Mouse (Mus musculus): Measurements from ENCODE around the gene Clstn1. TPM values are rescaled to one million over a fixed set of nuclear protein-coding genes. Genes with fewer than 3 reads are reported as not detected.

Clstn1 gene
- total and polyA plus RNA-seq, 2 experiments from 2014 or later = 206 to 590 TPM

- ATAC-seq (no peak), DNase-seq (ENCODE audit: low spot score) (no peak)
- Histone ChIP-seq H3K9me3 (ENCODE audit: low read length) (no peaks in the 10 kb centered on the region), H3K4me1 (ENCODE audit: insufficient read depth, low read length) (peaks cover 10% of the 10 kb centered on the region), H3K36me3 (ENCODE audit: insufficient read depth, low read length) (no peaks in the 10 kb centered on the region), H3K27ac (no peak overlapping the region), H3K27me3 (ENCODE audit: insufficient read depth, low read length) (no peaks in the 10 kb centered on the region), H3K9ac (replicated peaks; ENCODE audit: low read length) (no peak overlapping the region), H3K4me2 (ENCODE audit: low read depth, low read length) (no peak overlapping the region), H3K4me3 (ENCODE audit: low read length) (no peak overlapping the region)
- WGBS = 79% methylated on average over 5 of the region's 5 CpGs
- TF ChIP-seq CTCF (IDR thresholded peaks at IDR 0.05; ENCODE audit: low read depth) = no peak
These were observed 28.4 kb upstream of the Clstn1 start for GRCm38 (mm10) chr4:149557905-149558304.

DNA sequence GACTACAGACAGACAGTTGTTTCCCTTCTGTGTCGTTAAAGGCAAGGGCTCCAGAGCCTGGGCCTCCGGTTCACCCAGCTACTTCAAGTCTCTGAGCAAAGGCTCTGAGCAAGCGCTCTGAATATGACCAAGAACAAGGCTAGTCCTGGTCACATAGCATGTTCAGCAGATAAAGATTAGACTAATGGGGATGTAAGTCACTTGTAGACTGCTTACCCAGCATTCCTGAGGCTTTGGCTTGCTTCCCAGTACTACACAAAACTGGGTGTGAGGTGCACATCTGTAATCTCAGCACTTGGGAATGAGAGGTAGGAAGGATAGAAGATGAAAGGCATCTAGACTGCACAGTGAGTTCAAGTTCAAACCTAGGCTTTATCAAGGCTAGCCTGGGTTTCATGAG is 27.9 kb upstream of the Clstn1 start:
- no peak overlapping the region for H3K4me2 ChIP-seq (ENCODE audit: low read depth, low read length)
- no peak for TF ChIP-seq CTCF (IDR thresholded peaks at IDR 0.05; ENCODE audit: low read depth)
- peaks cover 11% of the 10 kb centered on the region for H3K4me1 ChIP-seq (ENCODE audit: insufficient read depth, low read length)
- H3K27me3 ChIP-seq (ENCODE audit: insufficient read depth, low read length) = no peaks in the 10 kb centered on the region
- H3K9ac ChIP-seq (replicated peaks; ENCODE audit: low read length) = no peak overlapping the region
- no peak overlapping the region for H3K4me3 ChIP-seq (ENCODE audit: low read length)
- ATAC-seq (no peak), DNase-seq (ENCODE audit: low spot score) (no peak)
- no peaks in the 10 kb centered on the region for H3K36me3 ChIP-seq (ENCODE audit: insufficient read depth, low read length)
- no peaks in the 10 kb centered on the region for H3K9me3 ChIP-seq (ENCODE audit: low read length)
- 70% methylated on average over 3 of the region's 3 CpGs for WGBS
- no peak overlapping the region for H3K27ac ChIP-seq

- no peak for DNase-seq (ENCODE audit: low spot score)
- Histone ChIP-seq H3K4me1 (ENCODE audit: insufficient read depth, low read length) (peaks cover 24% of the 10 kb centered on the region), H3K9ac (replicated peaks; ENCODE audit: low read length) (no peak overlapping the region), H3K4me3 (ENCODE audit: low read length) (no peak overlapping the region), H3K4me2 (ENCODE audit: low read depth, low read length) (no peak overlapping the region), H3K9me3 (ENCODE audit: low read length) (no peaks in the 10 kb centered on the region), H3K36me3 (ENCODE audit: insufficient read depth, low read length) (no peaks in the 10 kb centered on the region), H3K27ac (peak overlapping the region; percentile 88; the same call in 1 of the 2 replicates), H3K27me3 (ENCODE audit: insufficient read depth, low read length) (no peaks in the 10 kb centered on the region)
- ATAC-seq = no peak
- WGBS = 70% methylated on average over 4 of the region's 4 CpGs
- TF ChIP-seq CTCF (IDR thresholded peaks at IDR 0.05; ENCODE audit: low read depth) = no peak
These were observed 24.9 kb upstream of the Clstn1 start for GRCm38 (mm10) chr4:149561392-149561791.

- no peaks in the 10 kb centered on the region for H3K9me3 ChIP-seq (ENCODE audit: low read length)
- ATAC-seq (peak; percentile 60), DNase-seq (ENCODE audit: low spot score) (peak; percentile 67)
- peak overlapping the region; percentile 45 for H3K9ac ChIP-seq (replicated peaks; ENCODE audit: low read length)
- peak overlapping the region; percentile 33 for H3K4me2 ChIP-seq (ENCODE audit: low read depth, low read length)
- H3K27ac ChIP-seq = peak overlapping the region; percentile 88
- H3K4me3 ChIP-seq (ENCODE audit: low read length) = no peak overlapping the region
- peaks cover 24% of the 10 kb centered on the region for H3K4me1 ChIP-seq (ENCODE audit: insufficient read depth, low read length)
- H3K36me3 ChIP-seq (ENCODE audit: insufficient read depth, low read length) = no peaks in the 10 kb centered on the region
- no peak for TF ChIP-seq CTCF (IDR thresholded peaks at IDR 0.05; ENCODE audit: low read depth)
- WGBS = 20% methylated on average over 21 of the region's 21 CpGs
- no peaks in the 10 kb centered on the region for H3K27me3 ChIP-seq (ENCODE audit: insufficient read depth, low read length)
These were observed 24.0 kb upstream of the Clstn1 start for GRCm38 (mm10) chr4:149561986-149562904.

DNA sequence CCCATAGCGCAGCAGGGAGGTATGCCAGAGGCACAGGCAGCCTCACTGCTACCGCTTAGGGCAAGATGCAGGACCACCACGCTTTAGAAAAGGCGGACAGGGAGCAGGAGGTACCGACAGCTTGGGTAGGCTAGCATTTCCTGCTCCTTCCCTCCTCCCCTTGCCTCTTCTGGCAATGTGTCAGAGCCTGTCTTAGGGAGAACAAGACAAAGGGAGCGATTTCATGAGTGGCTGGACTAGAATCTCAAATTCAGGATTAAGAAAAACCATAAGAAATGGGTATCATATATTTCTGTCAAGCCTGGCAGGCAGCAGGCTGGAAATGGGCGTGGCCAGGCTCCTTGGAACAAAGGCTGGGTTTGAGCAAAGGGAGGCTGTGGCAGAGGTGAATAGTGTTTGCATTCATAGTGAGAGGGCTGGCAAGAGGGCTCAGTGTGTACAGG is 23.3 kb upstream of the Clstn1 start:
- peak; percentile 78 for DNase-seq (ENCODE audit: low spot score)
- peak overlapping the region; percentile 33 for H3K4me2 ChIP-seq (ENCODE audit: low read depth, low read length)
- H3K27ac ChIP-seq = peak overlapping the region; percentile 88
- peak; percentile 38; the same call in 1 of the 2 replicates for ATAC-seq
- no peaks in the 10 kb centered on the region for H3K36me3 ChIP-seq (ENCODE audit: insufficient read depth, low read length)
- H3K27me3 ChIP-seq (ENCODE audit: insufficient read depth, low read length) = no peaks in the 10 kb centered on the region
- 12% methylated on average over 7 of the region's 7 CpGs for WGBS
- TF ChIP-seq CTCF (IDR thresholded peaks at IDR 0.05; ENCODE audit: low read depth) = no peak
- H3K9me3 ChIP-seq (ENCODE audit: low read length) = no peaks in the 10 kb centered on the region
- no peak overlapping the region for H3K4me3 ChIP-seq (ENCODE audit: low read length)
- peak overlapping the region; percentile 35; the same call in 1 of the 2 replicates for H3K9ac ChIP-seq (replicated peaks; ENCODE audit: low read length)
- H3K4me1 ChIP-seq (ENCODE audit: insufficient read depth, low read length) = peaks cover 24% of the 10 kb centered on the region

GRCm38 (mm10) chr4:149563941-149564361 is 22.3 kb upstream of the Clstn1 start:
- H3K36me3 ChIP-seq (ENCODE audit: insufficient read depth, low read length) = no peaks in the 10 kb centered on the region
- DNase-seq (ENCODE audit: low spot score) (no peak), ATAC-seq (no peak)
- 79% methylated on average over 10 of the region's 10 CpGs for WGBS
- no peaks in the 10 kb centered on the region for H3K9me3 ChIP-seq (ENCODE audit: low read length)
- H3K27ac ChIP-seq = peak overlapping the region; percentile 88
- no peak overlapping the region for H3K9ac ChIP-seq (replicated peaks; ENCODE audit: low read length)
- no peak overlapping the region for H3K4me3 ChIP-seq (ENCODE audit: low read length)
- no peaks in the 10 kb centered on the region for H3K27me3 ChIP-seq (ENCODE audit: insufficient read depth, low read length)
- no peak for TF ChIP-seq CTCF (IDR thresholded peaks at IDR 0.05; ENCODE audit: low read depth)
- peaks cover 24% of the 10 kb centered on the region for H3K4me1 ChIP-seq (ENCODE audit: insufficient read depth, low read length)
- H3K4me2 ChIP-seq (ENCODE audit: low read depth, low read length) = peak overlapping the region; percentile 40; the same call in 1 of the 2 replicates
